Mouse (Mus musculus) forebrain, embryonic 16.5 days (tissue): ENCODE measurements around the gene Hoxd12. TPM values are rescaled to one million over a fixed set of nuclear protein-coding genes. Genes with fewer than 3 reads are reported as not detected.

Experiments used
- ATAC-seq: fragments of 200-750 bp; cut with Nextera tagmentation; 2 replicates; pipeline ENCODE4 v1.8.0; 2017; ENCODE audit warnings: mild to moderate bottlenecking, moderate library complexity
- H3K27ac ChIP-seq: fragments of 300-500 bp; sonication (generic); 2 replicates; pipeline ENCODE4 v1.5.1; 2014; ENCODE audit warnings: low read length, control low read depth
- H3K27me3 ChIP-seq: fragments of 300-500 bp; sonication (generic); replicated peaks from 2 replicates; pipeline ENCODE4 v1.6.1; 2014; ENCODE audit warnings: low read length; ENCODE audit not compliant: control insufficient read depth, insufficient read depth
- H3K36me3 ChIP-seq: fragments of 300-500 bp; sonication (generic); 2 replicates; pipeline ENCODE4 v1.6.1; 2014; ENCODE audit not compliant: control insufficient read depth, insufficient read depth
- H3K4me1 ChIP-seq: fragments of 300-500 bp; sonication (generic); replicated peaks from 2 replicates; pipeline ENCODE4 v1.6.1; 2014; ENCODE audit warnings: low read length; ENCODE audit not compliant: control insufficient read depth, insufficient read depth
- H3K4me2 ChIP-seq: fragments of 300-500 bp; sonication (generic); 2 replicates; pipeline ENCODE4 v1.6.1; 2014; ENCODE audit warnings: mild to moderate bottlenecking, low read length, control low read depth
- H3K4me3 ChIP-seq: fragments of 300-500 bp; sonication (generic); replicated peaks from 2 replicates; pipeline ENCODE4 v1.5.1; 2014; ENCODE audit warnings: mild to moderate bottlenecking, low read length, control low read depth
- H3K9ac ChIP-seq: fragments of 300-500 bp; sonication (generic); replicated peaks from 2 replicates; pipeline ENCODE4 v1.6.1; 2014; ENCODE audit warnings: low read depth, low read length, control low read depth
- H3K9me3 ChIP-seq: fragments of 300-500 bp; sonication (generic); 2 replicates; pipeline ENCODE4 v1.6.1; 2016; ENCODE audit warnings: low read length; ENCODE audit not compliant: control insufficient read depth
- WGBS: fragments of 180-500 bp; shearing (Covaris S2); extraction: QIAGEN DNeasy Blood & Tissue Kit; methylation state at CpG from one replicate; pipeline ENCODE4 v1.1.7; 2014; 5-methylcytosine and 5-hydroxymethylcytosine counted together
- polyA plus RNA-seq: library from polyadenylated mRNA; unstranded; fragments of >200 nt; fragmentation: Nextera tagmentation; extraction: Ambion mirVana; gene quantifications from 2 replicates; pipeline ENCODE4 v1.2.1, GENCODE M21; 2015

Hoxd12 gene
- polyA plus RNA-seq, 1 experiment from 2014 or later: not detected

DNA sequence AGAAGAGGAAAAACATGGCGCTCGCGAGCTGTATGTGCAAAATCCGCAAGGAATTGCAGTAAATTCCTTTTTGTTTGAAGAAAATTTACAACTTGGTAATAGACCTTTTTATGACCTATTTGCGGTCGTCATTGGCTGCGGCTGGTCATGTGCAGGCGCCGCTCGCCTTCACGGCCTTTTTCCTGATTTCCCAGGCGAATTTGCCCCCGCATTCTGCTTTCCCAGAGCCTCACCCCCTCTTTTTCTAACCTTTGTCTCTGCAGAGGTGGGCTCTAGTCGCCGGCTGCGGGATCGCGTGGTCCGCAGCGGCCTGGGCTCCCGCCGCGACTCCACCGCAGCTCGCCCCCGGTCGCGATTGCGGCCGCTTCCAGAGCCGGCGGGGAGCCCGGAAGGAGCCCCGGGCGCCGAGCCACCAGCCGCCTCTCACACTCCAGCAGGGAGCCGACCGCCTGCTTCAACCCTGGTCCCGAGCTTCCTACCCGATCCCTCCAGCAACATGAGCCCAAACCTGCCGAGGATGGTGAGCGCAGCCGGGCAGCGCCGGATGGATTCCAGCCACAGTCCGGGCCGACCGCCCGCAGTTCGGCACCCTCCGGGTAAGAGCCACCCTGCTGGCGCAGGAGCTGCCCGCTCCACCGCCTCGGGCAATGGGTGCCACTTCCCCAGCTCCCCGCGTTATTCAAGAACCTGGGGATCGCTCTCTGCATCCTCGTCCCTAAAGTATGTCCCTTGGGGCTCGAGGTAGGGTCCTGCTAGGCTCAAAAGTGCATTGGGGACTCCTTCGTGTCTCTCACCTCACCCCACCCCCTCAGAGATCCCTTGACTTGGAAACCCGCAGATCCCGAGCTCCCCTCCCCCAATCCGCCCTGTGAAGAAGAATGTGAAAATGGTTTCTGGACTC, 37.2 kb downstream of the Hoxd12 start, which contains the start of the genes Hoxd3 and Hoxd4:
Gene Hoxd3 (plus strand): TSS at position 207 of the 901 bp plus-strand sequence.
Gene Hoxd4 (plus strand): TSS at position 209 of the 901 bp plus-strand sequence.
- Histone ChIP-seq H3K27ac (no peak within 1 kb of the TSS), H3K27me3 (peaks cover 88% of the 10 kb centered on the region), H3K36me3 (no peaks in the 10 kb centered on the region), H3K9ac (no peak within 1 kb of the TSS), H3K4me1 (peaks cover 7% of the 10 kb centered on the region), H3K4me2 (peak within 1 kb of the TSS; percentile 24), H3K9me3 (no peaks in the 10 kb centered on the region), H3K4me3 (peak within 1 kb of the TSS; percentile 15; the same call in 1 of the 2 replicates)
- no peak for ATAC-seq
- WGBS: under 1% methylated on average over 65 of the region's 65 CpGs

- Histone ChIP-seq H3K9me3 (no peaks in the 10 kb centered on the region), H3K27ac (no peak overlapping the region), H3K4me3 (no peak overlapping the region), H3K4me2 (no peak overlapping the region), H3K36me3 (no peaks in the 10 kb centered on the region), H3K9ac (no peak overlapping the region), H3K4me1 (peaks cover 7% of the 10 kb centered on the region), H3K27me3 (peaks cover 89% of the 10 kb centered on the region)
- no peak for ATAC-seq
- 5% methylated on average over 19 of the region's 19 CpGs for WGBS
These were observed 38.7 kb downstream of the Hoxd12 start for GRCm38 (mm10) chr2:74713239-74714150.

DNA sequence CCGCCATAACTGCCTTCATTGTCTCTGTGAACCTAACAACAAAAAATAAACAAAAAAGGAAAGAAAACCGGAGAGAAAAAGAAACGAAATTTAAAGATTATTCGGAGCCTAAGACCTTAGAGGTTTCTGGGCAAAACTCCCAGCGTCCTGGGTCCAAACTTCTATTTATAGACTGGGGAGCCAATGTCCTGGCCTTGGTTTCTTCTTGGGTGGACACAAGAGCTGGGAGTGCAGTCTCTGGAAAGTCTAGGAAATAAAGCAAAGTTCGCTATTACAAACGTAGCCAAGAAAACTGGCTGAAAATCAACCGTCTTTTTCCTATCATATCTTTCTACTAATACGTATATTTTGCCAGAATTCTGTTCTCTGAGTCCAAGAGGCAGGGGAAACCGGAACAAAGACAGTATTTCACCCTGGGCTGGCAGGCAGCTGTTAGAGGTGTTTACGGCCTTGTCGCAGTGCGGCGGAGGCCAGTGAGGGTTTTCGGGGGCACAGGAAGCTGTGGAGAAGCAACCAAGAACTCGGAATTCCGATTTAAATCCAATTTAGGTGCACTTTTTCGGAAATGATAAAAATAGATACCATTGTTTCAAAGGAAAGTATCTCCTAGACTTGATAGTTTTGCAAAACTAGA, 39.5 kb downstream of the Hoxd12 start:
- no peaks in the 10 kb centered on the region for H3K9me3 ChIP-seq
- no peak overlapping the region for H3K27ac ChIP-seq
- H3K36me3 ChIP-seq: no peaks in the 10 kb centered on the region
- no peak overlapping the region for H3K4me3 ChIP-seq
- no peak for ATAC-seq
- 3% methylated on average over 18 of the region's 18 CpGs for WGBS
- no peak overlapping the region for H3K4me2 ChIP-seq
- H3K4me1 ChIP-seq: peaks cover 7% of the 10 kb centered on the region
- no peak overlapping the region for H3K9ac ChIP-seq
- peaks cover 88% of the 10 kb centered on the region for H3K27me3 ChIP-seq

- Histone ChIP-seq H3K9ac (no peak overlapping the region), H3K4me2 (no peak overlapping the region), H3K4me1 (peaks cover 7% of the 10 kb centered on the region), H3K4me3 (no peak overlapping the region), H3K36me3 (no peaks in the 10 kb centered on the region), H3K27ac (no peak overlapping the region), H3K9me3 (no peaks in the 10 kb centered on the region), H3K27me3 (peaks cover 88% of the 10 kb centered on the region)
- no peak for ATAC-seq
- WGBS: under 1% methylated on average over 14 of the region's 14 CpGs
These were observed 40.1 kb downstream of the Hoxd12 start for GRCm38 (mm10) chr2:74714881-74715280.

- 2% methylated on average over 26 of the region's 26 CpGs for WGBS
- H3K27ac ChIP-seq: no peak overlapping the region
- peak overlapping the region; percentile 25; the same call in 1 of the 2 replicates for H3K4me3 ChIP-seq
- H3K4me2 ChIP-seq: peak overlapping the region; percentile 36
- peaks cover 88% of the 10 kb centered on the region for H3K27me3 ChIP-seq
- H3K9ac ChIP-seq: no peak overlapping the region
- ATAC-seq: peak; percentile 66
- H3K9me3 ChIP-seq: no peaks in the 10 kb centered on the region
- H3K36me3 ChIP-seq: no peaks in the 10 kb centered on the region
- peaks cover 7% of the 10 kb centered on the region for H3K4me1 ChIP-seq
These were observed 40.9 kb downstream of the Hoxd12 start for GRCm38 (mm10) chr2:74715504-74716241.

- Histone ChIP-seq H3K27ac (no peak overlapping the region), H3K4me1 (0 out of 2 replicates have a peak, but pooled peaks cover 3% of the 10 kb centered on the region), H3K9me3 (no peaks in the 10 kb centered on the region), H3K27me3 (peaks cover 95% of the 10 kb centered on the region), H3K4me2 (no peak overlapping the region), H3K4me3 (no peak overlapping the region), H3K36me3 (no peaks in the 10 kb centered on the region), H3K9ac (no peak overlapping the region)
- ATAC-seq: no peak
- 3% methylated on average over 2 of the region's 2 CpGs for WGBS
These were observed 45.6 kb downstream of the Hoxd12 start for GRCm38 (mm10) chr2:74720384-74720783.

DNA sequence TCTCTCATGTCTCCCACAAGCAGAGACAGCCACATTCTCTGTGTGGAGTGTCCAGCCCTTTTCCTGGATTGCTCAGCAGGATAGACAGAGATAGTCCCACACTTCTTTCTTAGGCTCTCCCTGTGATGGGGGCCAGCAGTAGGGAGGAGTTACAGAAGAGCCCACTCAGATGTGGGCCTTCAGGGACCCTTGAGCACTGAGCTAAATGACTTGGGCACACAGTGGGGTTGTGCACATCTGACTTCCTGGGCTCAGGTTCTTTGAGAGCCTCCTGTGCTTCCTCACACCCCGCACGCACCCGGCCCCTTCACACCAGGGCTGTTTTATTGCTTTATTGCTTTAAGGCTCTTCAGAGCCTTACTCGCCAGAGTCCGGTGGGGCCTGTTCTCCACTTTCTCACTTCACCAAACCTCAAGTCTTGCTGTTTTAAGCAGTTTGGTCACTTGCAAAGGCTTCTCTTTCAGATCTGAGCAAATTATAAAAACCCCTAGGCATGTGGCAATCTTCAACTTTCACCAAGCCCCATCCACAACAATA, 46.2 kb downstream of the Hoxd12 start:
- no peaks in the 10 kb centered on the region for H3K9me3 ChIP-seq
- 0 out of 2 replicates have a peak, but pooled peaks cover under 1% of the 10 kb centered on the region for H3K4me1 ChIP-seq
- H3K27me3 ChIP-seq: peaks cover 93% of the 10 kb centered on the region
- 1% methylated on average over 5 of the region's 5 CpGs for WGBS
- H3K9ac ChIP-seq: no peak overlapping the region
- H3K4me2 ChIP-seq: no peak overlapping the region
- H3K4me3 ChIP-seq: no peak overlapping the region
- ATAC-seq: no peak
- H3K27ac ChIP-seq: no peak overlapping the region
- H3K36me3 ChIP-seq: no peaks in the 10 kb centered on the region

- H3K27me3 ChIP-seq: peaks cover 93% of the 10 kb centered on the region
- H3K9ac ChIP-seq: no peak overlapping the region
- ATAC-seq: no peak
- WGBS: 7% methylated on average over 6 of the region's 6 CpGs
- no peak overlapping the region for H3K27ac ChIP-seq
- H3K36me3 ChIP-seq: no peaks in the 10 kb centered on the region
- no peaks in the 10 kb centered on the region for H3K9me3 ChIP-seq
- no peaks in the 10 kb centered on the region for H3K4me1 ChIP-seq
- H3K4me2 ChIP-seq: no peak overlapping the region
- no peak overlapping the region for H3K4me3 ChIP-seq
These were observed 47.1 kb downstream of the Hoxd12 start for GRCm38 (mm10) chr2:74721882-74722281.
